Mouse (Mus musculus) heart, adult 11 months (tissue): ENCODE results near the gene Grm4.

Source experiments
- DNase-seq: peaks from one replicate; pipeline ENCODE4 v3.0.0; 2022

Gene Grm4

DNA sequence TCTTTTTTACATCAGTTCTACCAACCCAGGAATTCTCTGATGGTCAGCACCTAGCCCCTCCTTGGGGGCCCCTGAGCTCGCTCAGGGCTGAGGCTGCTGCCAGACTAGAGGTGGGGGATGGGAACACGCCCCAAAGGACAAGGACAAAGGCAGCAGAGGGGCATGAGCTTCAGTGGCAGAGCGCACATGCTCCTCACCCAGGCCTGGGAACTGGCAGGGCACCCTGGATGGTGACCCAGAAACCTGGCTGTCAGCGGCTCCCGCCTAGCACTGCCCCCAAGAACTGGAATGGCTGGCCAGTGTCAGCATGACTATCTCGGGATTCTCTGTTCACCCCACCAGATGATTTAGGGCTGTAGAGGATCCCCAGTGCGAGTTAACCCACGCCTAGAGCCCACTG is 28.0 kb upstream of the Grm4 start:
- DNase-seq: peak; percentile 95

DNA sequence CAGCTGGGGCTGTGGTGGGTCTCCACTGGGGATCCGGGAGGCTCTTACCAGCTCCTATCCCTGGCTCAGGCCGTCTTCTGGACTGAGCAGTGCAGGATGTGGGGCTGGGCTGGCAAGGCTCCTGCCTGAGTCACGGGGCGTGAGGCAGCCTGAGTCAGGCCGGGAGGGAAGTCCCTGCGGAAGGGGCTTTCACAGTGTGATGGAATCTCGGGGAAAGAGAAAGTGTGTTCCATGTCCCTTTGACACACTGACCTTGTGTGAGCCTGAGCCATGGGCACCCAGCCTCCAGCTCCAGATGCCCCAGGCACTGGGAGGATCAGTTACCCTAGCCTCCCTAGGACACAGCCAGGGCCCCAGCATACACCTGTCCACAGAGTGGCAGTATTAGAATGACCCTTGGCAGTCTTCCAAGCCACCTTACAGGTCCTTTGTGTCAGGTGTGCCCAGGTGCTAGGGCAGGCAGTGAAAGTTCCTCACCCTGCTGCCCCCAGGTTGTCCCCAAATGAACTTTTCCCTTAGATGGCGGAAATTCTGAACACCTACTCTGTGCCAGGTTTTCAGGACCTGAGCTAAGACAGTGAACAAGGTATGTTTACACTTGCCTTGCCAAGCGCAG is 26.2 kb upstream of the Grm4 start:
- DNase-seq: peak; percentile 97

DNA sequence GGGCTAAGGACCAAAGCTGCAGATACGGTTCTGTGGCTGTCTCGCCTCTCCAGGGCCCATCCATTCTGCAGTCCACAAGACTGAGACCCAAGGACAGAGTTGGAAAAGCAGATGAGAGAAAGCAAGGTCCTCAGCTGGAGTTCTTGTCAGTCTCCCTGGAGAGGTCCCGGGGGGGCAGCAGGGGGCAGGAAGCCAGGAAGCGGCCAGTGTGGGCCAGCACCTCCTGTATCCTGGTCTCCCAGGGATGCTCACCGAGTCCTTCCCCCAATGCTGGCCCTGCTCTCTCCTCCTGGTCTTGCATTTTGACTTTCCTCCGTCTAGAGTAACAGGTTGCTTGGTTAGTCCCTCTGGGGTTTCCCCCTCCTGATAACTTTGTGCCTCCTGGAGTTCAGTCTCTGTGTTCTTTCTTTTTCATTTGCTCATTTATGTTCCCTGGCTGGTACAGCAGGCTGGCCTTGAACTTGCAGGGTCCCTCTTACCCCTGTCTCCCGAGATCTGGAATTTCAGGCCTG is 25.4 kb upstream of the Grm4 start:
- DNase-seq: peak; percentile 91

DNA sequence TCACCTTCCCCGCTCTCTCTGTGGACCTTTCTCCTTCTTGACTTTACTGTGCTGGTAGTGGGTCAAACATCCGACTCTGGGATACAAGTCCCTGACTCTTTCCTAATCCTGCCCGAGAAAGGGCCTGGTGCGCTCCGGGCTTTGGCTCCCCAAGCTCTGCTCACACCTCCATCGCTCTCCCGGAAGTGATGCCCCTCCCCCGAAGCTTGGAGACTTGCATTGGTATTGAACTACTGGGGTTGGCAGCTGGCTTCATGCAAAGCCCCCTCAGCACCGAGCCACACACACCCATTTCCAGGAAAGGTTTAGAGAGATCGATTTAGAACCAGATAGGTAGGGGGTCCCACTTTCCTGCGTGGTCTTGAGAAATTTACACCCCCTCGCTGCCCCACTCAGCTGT is 24.8 kb upstream of the Grm4 start:
- DNase-seq: no peak

DNA sequence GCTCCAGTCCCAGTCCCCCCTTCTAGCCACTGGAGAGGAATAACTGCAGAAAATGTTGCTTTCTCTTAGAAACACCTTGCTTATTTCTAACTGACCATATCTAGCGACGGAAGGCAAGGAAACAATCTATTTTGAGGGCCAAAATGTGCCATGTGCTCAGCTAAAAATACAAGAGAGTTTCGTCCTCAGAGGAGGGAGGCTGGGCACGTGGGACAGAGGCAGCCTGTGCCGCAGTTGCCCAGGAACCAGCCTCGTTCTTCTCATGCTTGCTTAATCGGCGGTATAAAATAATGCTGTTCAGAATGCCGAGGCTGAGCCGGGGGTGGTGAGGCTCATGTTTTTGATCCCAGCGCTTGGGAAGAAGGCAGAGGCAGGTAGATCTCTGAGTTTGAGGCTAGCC is 23.3 kb upstream of the Grm4 start:
- DNase-seq: no peak

DNA sequence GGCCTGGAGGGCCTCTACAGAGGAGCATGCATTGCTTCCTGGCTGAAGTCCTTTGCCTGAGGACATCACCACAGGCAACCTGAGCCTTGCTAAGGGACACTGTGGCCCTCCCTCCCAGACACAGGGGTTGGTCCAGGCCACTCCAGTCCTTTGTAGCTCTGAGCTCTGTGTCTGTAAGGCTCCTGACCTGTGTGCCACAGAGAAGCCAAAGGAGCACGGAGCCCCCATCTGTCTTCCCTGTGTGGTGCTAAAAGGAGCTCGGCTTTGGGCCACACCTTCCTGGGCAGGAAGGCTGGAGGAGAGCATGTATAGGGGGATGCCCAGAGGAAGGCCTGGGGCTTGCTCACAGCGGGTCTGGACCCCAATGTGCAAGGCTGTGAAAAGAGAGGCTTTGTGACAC is 20.8 kb upstream of the Grm4 start:
- no peak for DNase-seq

DNA sequence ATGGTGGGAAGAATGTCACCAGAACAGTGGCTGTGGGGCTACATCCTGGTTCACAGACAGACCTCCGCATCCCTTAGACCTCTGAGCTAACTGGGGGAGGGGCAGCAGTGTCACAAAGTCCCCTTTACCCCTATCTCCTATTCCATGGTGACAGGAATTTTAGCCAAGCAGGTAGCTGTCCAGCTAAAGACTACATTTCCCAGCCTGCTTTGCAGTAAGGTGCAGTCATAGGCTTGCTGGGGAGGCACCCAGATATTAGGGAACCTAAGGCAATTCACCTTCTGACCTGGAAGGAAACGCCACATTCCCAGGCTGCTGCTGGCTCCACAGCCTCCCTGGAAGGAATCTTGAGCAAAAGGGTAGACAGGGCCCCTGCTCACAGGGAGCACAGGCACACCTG is 20.1 kb upstream of the Grm4 start:
- no peak for DNase-seq

DNA sequence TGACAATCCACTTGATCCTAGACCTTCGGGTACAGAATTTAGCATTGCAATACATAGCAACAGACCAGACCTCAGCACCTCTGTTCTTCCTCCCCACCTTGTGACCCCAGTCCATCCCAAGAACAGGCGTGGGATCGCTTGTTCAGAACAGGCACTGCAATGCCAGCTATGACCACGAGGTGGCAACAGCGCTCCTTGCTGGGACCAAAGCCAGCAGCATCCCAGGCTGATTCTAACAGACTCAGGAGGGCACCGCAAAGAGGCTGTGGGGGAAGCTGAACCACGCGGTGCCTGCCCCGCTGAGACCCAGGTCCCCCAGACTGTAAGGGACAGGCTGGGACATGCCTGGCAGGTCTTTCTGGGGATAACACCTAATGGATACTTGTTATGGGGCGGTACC is 13.5 kb upstream of the Grm4 start:
- DNase-seq: peak; percentile 97

DNA sequence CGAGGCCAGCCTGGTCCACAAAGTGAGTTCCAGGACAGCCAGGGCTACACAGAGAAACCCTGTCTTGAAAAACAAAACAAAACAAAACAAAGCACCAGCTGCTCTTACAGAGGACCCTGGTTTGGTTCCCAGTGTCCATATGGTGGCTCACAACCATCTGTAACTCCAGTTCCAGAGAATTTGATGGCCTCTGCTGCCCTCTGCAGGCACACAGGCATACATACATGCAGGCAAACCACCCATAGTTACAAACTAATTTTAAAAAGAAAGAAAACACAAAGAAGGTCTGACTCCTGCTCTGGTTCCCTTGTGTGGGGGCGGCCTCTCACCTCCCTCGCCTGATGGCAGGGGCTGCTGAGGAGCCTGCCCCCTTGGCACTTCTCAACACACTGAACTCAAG is 12.2 kb upstream of the Grm4 start:
- no peak for DNase-seq

DNA sequence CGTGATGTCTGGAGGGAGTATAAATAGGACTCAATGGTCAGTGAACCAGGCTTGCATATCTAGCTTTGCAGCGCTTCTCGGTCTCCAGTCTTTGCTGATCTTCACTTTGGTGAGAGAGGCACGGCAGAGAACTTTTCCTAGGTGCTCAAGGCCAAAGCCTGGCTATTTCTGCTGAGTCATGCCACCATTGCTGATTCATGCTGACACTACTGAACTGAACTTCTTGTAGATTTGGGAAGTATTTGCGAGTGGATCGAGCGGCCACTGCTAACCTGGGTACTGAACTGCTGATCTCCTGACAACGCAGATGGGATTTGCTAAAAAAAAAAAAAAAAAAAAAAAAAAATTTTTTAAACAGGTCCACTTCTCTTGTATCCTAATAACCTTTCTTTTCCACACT is 10.9 kb upstream of the Grm4 start:
- DNase-seq: no peak

DNA sequence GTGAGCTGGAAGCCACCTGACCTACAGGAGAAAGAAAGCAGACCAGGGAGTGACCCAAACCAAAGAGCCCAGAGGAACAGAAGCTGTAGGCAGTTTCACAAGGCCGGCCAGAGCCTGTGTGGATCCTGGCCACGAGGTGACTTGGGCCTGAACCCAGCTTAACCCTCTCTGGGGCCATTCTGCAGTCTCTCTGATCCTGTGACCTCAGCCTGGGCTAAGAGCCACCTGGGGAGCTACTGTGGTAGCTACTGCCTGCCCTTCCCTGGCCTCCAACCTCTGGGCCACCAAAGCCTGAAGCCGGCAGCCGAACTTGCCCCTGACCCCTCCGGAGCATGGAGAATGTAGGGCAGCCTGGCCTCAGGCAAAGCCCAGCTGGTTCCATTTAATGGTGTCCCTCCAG is 7.6 kb upstream of the Grm4 start:
- no peak for DNase-seq

DNA sequence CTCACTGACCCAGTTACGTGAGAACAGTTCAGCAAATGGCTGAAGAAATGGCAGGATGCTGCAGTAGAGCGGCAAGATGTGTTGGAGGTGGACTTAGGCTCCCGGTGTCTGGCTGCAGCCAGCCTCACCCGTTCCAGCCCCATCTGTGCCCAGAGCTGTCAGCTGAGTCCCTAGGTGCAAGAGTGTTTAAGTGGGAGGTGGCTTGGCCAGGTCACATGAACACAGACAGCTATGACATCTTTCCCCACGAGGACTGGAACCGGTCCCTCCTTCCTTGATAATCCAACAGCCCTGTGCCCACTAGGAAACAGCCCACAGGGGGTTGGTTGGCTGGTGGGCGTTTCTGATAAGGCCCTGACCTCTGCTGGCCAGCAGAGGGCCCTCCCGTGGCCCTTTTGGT is 6.8 kb upstream of the Grm4 start:
- no peak for DNase-seq

DNA sequence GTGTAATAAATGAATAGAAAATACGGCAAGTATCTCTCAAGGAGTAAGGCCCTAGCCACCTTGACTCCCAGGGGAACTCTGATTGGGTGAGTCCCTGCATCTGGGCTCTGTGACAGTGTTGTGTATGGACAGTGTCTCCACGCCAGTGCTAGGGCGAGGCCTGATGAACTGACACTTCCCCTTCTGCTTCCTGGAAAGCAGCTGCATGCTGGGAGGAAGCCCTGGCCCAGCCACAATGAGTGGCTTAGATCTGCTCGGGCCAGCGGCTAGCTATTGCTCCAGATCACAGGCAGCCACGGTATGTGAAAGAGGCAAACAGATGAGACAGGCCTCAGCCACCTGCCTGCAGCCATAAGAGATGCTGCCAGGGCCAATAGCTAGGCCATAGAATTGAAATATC is 6.0 kb upstream of the Grm4 start:
- peak; percentile 94 for DNase-seq

DNA sequence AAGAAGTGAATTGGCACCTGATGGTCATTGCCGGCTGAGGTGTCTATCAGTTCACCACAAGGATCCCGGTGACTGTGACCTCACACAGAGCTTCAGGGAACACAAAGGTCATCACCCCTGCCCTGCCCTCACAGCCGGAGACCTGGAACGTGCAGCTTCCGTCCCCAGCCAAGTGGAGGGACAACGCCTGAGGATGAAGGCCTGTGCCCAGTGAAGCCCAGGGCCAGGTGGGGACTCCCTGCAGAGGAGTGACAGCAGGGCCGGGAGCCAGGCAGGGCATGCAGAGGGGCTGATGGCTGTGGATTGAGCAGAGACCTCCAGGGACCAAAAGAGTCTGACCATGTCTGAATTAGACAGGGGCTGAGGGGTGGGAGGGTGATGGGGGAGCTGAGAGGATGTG is 1.9 kb upstream of the Grm4 start:
- DNase-seq: no peak

DNA sequence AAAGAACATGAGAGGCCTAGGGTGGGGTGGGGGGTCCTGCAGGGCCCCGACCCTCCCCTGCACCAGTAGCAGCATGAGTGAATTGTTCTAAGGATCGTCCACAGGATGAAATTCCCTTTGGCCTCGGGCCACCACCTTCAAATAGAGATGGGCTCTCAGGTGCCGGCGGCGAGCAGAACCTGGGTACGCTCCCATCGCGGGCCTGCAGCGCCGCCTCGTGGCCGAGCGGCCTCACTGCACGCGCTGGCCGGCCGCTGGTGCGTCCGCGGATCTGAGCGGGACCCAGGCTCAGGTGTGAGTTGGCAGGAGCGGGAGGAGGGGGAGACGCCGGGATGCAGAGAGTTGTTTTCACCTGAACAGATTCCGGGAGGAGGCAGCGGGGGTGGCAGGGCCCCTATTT is 646 bp downstream of the Grm4 start:
- no peak for DNase-seq

DNA sequence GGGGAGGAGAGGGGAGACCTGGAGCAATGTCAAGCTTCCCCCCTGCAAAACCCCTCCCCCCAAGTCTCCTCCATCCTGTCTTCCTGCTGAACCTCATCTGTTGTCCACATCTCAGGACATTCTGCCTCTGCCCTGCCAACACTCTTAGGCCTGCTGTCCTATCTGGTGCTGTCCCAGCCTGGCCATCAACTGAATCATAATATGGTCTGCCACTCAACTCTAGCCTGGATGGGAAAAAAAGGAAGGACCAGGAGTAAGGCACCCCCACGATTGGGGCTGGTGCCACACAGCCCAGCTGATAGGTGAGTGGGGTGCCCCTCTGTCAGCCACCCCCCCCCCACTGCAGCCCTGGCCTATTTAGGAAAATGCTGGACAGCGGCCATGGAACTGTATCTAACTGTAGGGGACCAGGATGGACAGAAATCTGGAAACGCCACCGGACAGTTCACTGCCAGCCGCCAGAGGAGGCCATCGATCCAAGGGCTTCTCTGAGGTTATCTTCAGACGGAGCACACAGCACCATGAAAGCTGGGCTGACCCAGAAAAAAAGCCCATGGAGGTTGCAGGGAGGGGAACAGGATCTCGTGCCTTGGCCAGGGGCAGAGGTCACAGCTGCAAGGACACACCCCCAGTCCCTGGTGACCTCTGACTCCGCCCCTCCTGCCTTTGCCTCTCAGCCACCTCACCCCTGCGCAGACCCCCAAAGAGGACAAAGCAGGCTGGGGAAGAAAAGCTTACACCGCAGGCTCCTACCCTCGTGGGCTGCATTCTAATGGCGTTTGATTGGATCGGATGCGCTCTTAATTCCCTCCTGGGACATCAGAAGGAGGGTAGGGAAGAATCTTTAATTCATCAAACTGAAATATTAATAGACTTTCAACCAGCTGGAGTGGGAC is 2.3 kb downstream of the Grm4 start:
- no peak for DNase-seq

DNA sequence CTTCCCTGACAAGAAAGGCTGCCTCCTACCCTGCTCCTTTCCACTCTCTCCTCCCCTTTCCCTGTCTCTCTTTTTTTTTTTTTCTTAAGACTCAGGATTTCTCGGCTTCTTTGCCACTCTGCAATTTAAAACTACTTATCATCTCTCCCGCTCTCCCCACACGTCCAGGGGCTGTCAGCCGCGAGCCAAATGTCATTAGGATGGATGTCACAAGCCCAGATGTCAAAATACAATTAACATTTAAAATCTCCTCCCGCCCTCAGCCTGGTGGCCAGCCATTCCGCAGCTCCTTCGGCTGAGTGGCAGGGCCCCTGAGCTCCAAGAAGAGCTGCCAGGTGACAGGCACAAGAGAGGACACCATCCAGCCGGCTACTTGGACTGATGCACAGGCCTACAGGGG is 2.9 kb downstream of the Grm4 start:
- DNase-seq: no peak

DNA sequence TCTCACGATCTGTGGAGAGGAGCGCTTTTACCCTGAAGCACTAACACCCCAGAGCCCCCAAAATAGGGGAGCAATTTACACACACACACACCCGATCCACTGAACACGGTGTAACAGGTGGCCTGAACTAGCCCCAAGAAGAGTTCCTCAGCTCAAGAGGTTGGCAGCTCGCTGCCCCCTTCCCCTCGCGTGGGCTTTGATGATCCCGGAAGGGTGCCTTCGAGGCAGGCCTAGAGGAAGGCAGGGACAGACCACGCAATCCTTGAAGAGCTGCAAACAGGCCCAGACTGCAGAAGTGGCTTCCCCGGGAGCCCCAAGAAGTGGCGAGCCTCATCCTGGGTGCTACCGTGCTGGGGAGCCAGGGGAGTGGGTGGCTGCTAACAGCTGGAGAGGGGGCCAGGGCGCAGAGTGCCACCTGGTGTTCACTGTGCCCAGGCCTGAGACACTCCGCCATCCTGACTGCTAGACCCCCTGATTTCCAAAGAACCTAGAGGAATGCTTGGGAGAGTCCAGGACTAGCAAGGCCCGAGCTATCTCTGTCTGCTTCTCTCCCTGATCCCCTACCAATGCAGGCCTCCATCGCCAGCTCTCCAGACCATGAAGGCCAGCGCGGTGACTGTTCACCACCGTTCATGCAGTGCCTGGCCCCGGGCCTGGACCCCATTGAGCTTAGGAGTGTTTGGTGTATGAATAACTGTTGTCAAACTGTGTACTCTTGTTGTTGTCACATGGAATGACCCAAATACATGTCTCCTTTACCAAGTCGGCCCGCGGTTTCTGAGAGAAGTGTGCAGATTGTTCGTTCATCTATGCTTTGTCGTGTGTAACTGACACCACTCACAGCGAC is 7.1 kb downstream of the Grm4 start:
- DNase-seq: no peak

DNA sequence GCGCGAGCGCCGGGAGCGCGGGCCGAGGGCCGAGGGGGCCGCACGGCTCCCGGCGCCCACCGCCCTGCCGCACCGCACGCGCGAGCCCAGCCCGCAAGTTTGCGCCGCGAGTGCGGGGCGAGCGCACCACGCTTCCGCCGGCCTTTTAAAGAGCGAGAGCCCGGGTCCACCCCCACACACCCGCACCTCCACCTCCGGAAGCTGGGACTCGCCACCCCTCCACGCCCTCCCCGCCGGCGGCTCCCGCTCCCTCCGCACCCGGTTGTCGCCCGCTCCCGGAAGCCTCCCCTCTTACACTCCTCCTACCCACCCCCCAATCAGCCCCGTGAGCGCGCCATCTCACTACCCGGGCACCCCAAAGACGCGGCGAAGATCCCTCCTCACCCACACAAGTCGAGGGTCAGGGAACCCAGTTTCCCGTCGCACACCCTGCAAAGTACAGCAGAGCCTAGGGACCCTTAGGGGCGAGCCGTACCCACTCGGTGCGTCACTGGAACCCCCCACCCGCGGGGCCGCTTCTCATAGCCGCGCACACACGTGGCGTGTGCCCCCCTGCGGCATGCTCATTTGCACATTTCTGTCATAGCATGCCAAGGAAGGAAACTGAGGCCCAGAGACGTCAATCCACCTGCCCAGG is 7.8 kb downstream of the Grm4 start:
- DNase-seq: no peak

DNA sequence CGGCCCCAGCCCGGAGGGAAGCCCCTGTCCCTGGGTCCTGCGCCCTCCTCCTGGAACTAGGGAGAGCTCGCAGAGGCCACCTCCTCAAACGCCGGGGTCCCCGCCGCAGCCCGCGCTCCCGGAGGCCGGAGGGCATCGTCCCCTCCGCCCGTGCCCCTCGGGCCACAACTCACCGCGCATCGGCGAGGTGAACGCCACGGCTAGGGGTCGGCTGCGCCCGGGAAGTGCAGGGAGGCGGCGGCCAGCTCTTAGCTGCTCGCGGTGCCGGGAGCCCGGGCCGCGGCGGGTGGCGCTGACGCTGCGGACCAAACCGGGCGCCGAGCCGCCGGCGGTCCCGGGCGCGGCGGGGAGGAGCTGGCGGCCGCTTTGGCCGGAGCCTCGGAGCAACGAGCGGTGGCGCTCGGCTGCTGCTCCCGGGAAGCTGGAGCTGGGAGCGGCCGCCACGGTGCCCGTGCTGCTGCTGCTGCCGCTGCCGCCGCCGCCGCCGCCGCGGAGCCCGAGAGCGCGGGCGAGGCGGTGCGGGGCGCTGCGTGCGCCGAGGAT is 8.5 kb downstream of the Grm4 start:
- no peak for DNase-seq

DNA sequence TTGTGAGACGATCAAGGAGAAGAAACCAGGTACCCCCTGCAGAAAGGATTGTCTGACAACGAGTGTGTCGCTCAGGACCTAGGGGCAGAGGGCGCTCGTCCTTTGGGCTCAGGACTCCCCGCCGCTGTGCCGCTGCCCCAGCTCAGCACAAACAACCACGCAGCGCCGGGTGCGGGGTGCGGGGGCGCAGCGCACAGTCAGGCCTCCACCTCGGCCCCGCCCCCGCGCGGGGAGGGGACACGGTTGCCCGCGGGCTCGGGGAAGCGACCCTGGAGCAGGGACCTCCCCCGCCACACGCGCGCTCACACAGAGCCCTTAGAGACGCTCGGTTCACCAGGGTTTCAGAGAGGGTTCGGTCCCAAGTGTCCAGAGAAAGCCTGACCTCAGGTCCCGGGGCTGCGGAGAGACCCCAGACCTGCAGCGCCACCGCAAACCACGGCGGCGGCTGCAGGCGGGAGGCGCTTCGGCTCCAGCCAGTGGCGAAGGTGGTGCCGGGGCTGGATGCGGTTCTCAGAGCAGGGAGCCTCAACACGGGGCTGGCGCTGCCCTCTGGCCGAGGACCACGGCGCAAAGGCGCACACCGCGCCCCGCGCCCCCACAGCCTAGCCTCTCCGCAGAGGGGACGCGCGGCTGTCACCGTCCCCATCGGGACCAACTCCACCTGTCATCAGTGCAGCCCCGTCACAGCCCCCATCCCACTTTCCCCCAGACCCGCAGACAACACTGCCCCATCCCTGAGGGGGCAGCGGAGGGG is 9.2 kb downstream of the Grm4 start:
- DNase-seq: no peak

DNA sequence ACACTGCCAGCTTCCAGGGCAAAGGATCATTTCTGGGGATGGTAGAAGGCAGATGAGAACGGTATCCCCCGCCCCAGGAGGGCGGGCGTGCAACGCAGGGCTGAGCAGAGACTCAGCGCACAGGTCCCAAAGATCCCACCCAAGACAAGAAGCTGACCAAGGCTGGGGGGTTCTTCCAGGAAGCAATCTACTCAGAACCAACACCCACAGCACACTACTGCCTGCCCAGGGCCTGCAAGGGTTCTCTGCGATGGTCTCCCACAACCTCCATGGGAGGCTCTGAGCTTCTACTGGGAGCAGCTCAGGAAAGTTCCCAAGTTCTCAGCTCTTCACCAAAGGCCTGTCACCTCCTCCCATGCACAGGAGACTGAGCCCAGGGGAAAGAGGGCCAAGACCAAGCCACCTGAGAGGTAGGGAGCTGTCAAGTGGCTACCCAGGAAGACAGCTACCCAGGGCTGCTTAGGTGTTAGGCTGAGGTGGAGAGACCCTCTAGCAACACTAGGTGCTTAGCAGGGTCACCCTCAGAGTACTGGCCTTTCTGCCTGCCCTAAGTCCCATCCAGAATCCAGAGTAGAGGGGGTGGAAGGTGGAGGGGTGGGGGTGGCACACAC is 10.0 kb downstream of the Grm4 start:
- no peak for DNase-seq
